Mouse (Mus musculus): ENCODE results near the gene Gm20518.

DNA sequence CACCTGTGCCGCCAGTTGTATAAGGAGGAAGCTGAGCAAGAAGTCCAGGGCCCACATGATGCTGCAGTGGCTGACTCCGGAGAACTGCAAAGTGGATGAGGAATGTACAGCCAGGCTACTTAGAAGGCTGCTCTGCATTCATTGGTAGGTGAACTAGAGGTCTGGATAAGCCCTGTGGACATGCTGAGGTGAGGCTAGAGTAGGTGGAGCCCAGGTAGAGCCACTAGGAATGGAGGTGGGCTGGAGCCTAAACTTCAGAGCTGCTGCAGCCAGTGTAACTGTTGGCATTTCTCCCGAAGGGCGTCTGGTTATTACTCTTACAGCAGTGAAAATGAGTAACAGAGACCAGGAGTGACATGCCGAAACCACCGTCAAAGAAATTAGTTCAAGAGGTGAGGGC, 53.4 kb downstream of the Gm20518 start, which contains the start of gene Car15:
- TF ChIP-seq POLR2A (IDR thresholded peaks at IDR 0.05; ENCODE audit: low read depth, low read length) = no peak
- no peak for TF ChIP-seq CTCF (conservative IDR thresholded peaks at IDR 0.05; ENCODE audit: insufficient read depth, insufficient read length, low read depth, low read length)
